Mouse (Mus musculus): ENCODE measurements around the gene Tbx20. TPM values are rescaled to one million over a fixed set of nuclear protein-coding genes. Genes with fewer than 3 reads are reported as not detected.

Gene Tbx20
- total RNA-seq (2021), result not detected

- DNase-seq, result no peak
Measured at GRCm38 (mm10) chr9:24774160-24774969, at the start of gene Tbx20. TSS of gene Tbx20 (minus strand) at chr9:24774303.

GRCm38 (mm10) chr9:24818511-24818910 is 44.4 kb upstream of the Tbx20 start:
- DNase-seq, result no peak

GRCm38 (mm10) chr9:24812461-24812860 is 38.4 kb upstream of the Tbx20 start:
- DNase-seq, result no peak

GRCm38 (mm10) chr9:24792110-24792509 is 18.0 kb upstream of the Tbx20 start:
- DNase-seq, result no peak

- DNase-seq, result no peak
Measured at GRCm38 (mm10) chr9:24789396-24789795, 15.3 kb upstream of the Tbx20 start.

- DNase-seq, result no peak
Measured at GRCm38 (mm10) chr9:24782338-24782737, 8.2 kb upstream of the Tbx20 start.

GRCm38 (mm10) chr9:24780929-24781441 is 6.9 kb upstream of the Tbx20 start:
- DNase-seq, result no peak

- DNase-seq, result no peak
Measured at GRCm38 (mm10) chr9:24780391-24780928, 6.4 kb upstream of the Tbx20 start.

- no peak for DNase-seq
Measured at GRCm38 (mm10) chr9:24779975-24780374, 5.9 kb upstream of the Tbx20 start.

- no peak for DNase-seq
Measured at GRCm38 (mm10) chr9:24778571-24778970, 4.5 kb upstream of the Tbx20 start.

- DNase-seq, result no peak
Measured at GRCm38 (mm10) chr9:24777961-24778360, 3.9 kb upstream of the Tbx20 start.

- DNase-seq, result no peak
Measured at GRCm38 (mm10) chr9:24777176-24777895, 3.2 kb upstream of the Tbx20 start.

- no peak for DNase-seq
Measured at GRCm38 (mm10) chr9:24776487-24776886, 2.4 kb upstream of the Tbx20 start.

GRCm38 (mm10) chr9:24775567-24775966 is 1.5 kb upstream of the Tbx20 start:
- no peak for DNase-seq

- no peak for DNase-seq
Measured at GRCm38 (mm10) chr9:24775001-24775400, 898 bp upstream of the Tbx20 start.

GRCm38 (mm10) chr9:24773669-24774068 is 434 bp downstream of the Tbx20 start:
- no peak for DNase-seq

- DNase-seq, result no peak
Measured at GRCm38 (mm10) chr9:24773171-24773570, 932 bp downstream of the Tbx20 start.

- DNase-seq, result no peak
Measured at GRCm38 (mm10) chr9:24772431-24773120, 1.5 kb downstream of the Tbx20 start.

- DNase-seq, result no peak
Measured at GRCm38 (mm10) chr9:24771713-24772112, 2.4 kb downstream of the Tbx20 start.

- no peak for DNase-seq
Measured at GRCm38 (mm10) chr9:24770941-24771405, 3.1 kb downstream of the Tbx20 start.

GRCm38 (mm10) chr9:24770149-24770940 is 3.8 kb downstream of the Tbx20 start:
- DNase-seq, result no peak

GRCm38 (mm10) chr9:24769611-24770010 is 4.5 kb downstream of the Tbx20 start:
- no peak for DNase-seq

All from layer of hippocampus, postnatal 36 days (tissue).